Mouse (Mus musculus): Measurements from ENCODE around the gene Zfp280b. TPM values are rescaled to one million over a fixed set of nuclear protein-coding genes. Genes with fewer than 3 reads are reported as not detected.

Gene Zfp280b
- total RNA-seq (2023) = 10 to 100 TPM; 18.5 to 20.8 TPM

GRCm38 (mm10) chr10:76032402-76033118 lies at the start of gene Zfp280b:
TSS of gene Zfp280b (plus strand) at chr10:76032650.

Other genes starting within 250 kb of the Zfp280b start
- gene Gstt1, start 234.1 kb upstream of the Zfp280b start, total RNA-seq (2023) = not detected
- gene Gstt4, start 210.1 kb upstream of the Zfp280b start, total RNA-seq (2023) = not detected
- 10 to 100 TPM; 35.1 to 35.2 TPM for gene Gstt2, start 195.2 kb upstream of the Zfp280b start, total RNA-seq (2023)
- 100 to 1,000 TPM; 202 to 212 TPM for gene Mif, start 172.4 kb upstream of the Zfp280b start, total RNA-seq (2023)
- 10 to 100 TPM in 1 of 2 experiments, 1 to 10 TPM in 1; 8.3 to 12.2 TPM for gene Derl3, start 139.2 kb upstream of the Zfp280b start, total RNA-seq (2023)
- 10 to 100 TPM; 80.2 to 89.9 TPM for gene Smarcb1, start 111.0 kb upstream of the Zfp280b start, total RNA-seq (2023)
- gene Chchd10, start 99.5 kb upstream of the Zfp280b start, total RNA-seq (2023) = 100 to 1,000 TPM; 151 to 169 TPM
- 1 to 10 TPM; 4.2 to 6.4 TPM for gene Mmp11, start 96.2 kb upstream of the Zfp280b start, total RNA-seq (2023)
- not detected for gene Gm867, start 92.0 kb upstream of the Zfp280b start, total RNA-seq (2023)
- 100 to 1,000 TPM; 118 to 155 TPM for gene Vpreb3, start 89.6 kb upstream of the Zfp280b start, total RNA-seq (2023)
- gene Gm5134, start 78.1 kb upstream of the Zfp280b start, total RNA-seq (2023) = 1 to 10 TPM in 1 of 2 experiments, under 1 TPM in 1; 0.73 to 1.3 TPM
- gene Slc5a4b, start 78.3 kb downstream of the Zfp280b start, total RNA-seq (2023) = under 1 TPM in 1 of 2 experiments, not detected in 1; 0.17 TPM
- gene Slc5a4a, start 114.8 kb downstream of the Zfp280b start, total RNA-seq (2023) = not detected
- gene Prmt2, start 205.2 kb downstream of the Zfp280b start, total RNA-seq (2023) = 10 to 100 TPM; 11.1 to 13.6 TPM
- gene S100b, start 221.2 kb downstream of the Zfp280b start, total RNA-seq (2023) = not detected

Data from B cell, adult 67 days (primary cell).